Mouse (Mus musculus): Measurements from ENCODE around the gene Amh.

DNA sequence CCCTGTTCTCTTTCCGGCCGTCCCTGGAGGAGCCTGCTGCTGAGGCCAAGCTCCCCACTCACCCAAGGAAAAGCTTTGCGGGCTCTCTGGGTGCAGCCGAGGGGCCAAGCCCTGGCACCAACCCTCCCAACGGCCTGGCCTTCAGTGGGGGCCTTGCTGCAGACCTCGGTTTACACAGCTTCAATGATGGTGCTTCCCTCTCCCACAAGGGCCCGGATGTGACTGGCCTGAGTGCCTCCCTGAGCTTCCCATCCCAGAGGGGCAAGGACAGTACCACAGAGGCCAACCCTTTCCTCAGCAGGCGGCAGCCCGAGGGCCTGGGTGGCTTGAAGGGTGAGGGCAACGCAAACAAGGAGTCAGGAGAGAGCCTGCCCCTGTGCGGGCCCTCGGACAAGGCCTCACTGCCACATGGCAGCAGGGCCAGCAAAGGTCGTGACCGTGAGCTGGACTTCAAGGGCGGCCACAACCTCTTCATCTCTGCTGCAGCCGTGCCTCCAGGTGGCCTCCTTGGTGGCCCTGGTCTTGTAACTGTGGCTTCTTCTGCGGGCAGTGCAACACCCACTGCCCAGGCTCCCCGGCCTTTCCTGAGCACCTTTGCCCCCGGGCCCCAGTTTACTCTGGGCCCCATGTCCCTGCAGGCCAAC is 14.2 kb upstream of the Amh start:
- TF ChIP-seq CTCF (conservative IDR thresholded peaks at IDR 0.05; ENCODE audit: insufficient read depth, insufficient read length, low read depth, low read length) (no peak), POLR2A (IDR thresholded peaks at IDR 0.05; ENCODE audit: low read depth, low read length) (no peak)

Data from kidney, adult 2 months (tissue).